ENCODE assay signal across 8 mouse cellular contexts in the genomic region with DNA sequence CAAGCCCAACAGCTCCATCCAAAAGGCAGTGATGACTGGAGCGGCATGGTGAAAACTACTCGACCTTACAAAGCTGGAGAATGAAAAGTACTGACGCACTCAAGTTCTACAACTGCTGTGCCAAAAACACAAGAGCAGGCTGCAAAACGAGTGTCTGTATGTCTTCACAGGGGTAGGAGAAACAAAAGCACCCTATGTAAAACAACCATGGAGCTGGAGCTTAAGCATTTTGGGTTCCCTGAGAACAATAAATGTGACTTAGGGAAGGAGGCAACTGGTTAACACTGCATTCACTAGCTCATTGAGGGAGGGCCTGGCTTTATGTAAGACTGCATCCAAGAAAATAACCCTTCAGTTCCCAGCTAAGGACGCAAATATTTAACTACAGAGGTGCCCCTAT.
DNase-seq lines count a peak whose midpoint lies in the region; ATAC-seq and TF ChIP-seq lines count a peak whose summit lies in the region.
"Had no signal": no experiment of that assay in that cellular context is flagged by ENCODE, and none has a peak within 500 bp of the region (broad histone marks: within the 10 kb centered on the region; RNA-seq: fewer than 3 reads in every experiment).

No protein-coding gene starts in this region.

- TF ChIP-seq CTCF in forebrain, postnatal 0 days (IDR thresholded peaks at IDR 0.05; ENCODE audit: low read depth): no peak

- peaks cover 24% of the 10 kb centered on the region for H3K4me1 ChIP-seq in lung, embryonic 16.5 days (replicated peaks; ENCODE audit: control insufficient read depth, insufficient read depth, low read length)
- H3K4me1 ChIP-seq in forebrain, postnatal 0 days (ENCODE audit: insufficient read depth): peaks cover 7% of the 10 kb centered on the region; the same call in 1 of the 2 replicates
- peaks cover 10% of the 10 kb centered on the region; the same call in 1 of the 2 replicates for H3K4me1 ChIP-seq in liver, embryonic 11.5 days (replicated peaks; ENCODE audit: control insufficient read depth, insufficient read depth, low read length)
- H3K4me1 ChIP-seq in stomach, embryonic 16.5 days (ENCODE audit: control insufficient read depth, insufficient read depth, low read length): peaks cover 19% of the 10 kb centered on the region

- no peak for ATAC-seq in lung, embryonic 16.5 days (ENCODE audit: low read depth)
- ATAC-seq in forebrain, postnatal 0 days: no peak
- ATAC-seq in liver, embryonic 11.5 days (replicated peaks; ENCODE audit: low FRiP score): no peak
- no peak for ATAC-seq in stomach, embryonic 16.5 days (ENCODE audit: insufficient read depth, low FRiP score)

- DNase-seq in lung, postnatal 10 days: no peak
- no peak for DNase-seq in forebrain, postnatal 0 days
- no peak for DNase-seq in liver, embryonic 11.5 days (ENCODE audit: low spot score)
- DNase-seq in urinary bladder, postnatal 4 days (ENCODE audit: low spot score in 2 of 2): no peak
- DNase-seq in right cerebral cortex, postnatal 10 days (ENCODE audit: low spot score in 2 of 2): no peak
- DNase-seq: thymus, postnatal 4 days had no signal

- H3K27ac ChIP-seq in lung, embryonic 16.5 days (ENCODE audit: low read length): peak overlapping the region; percentile 19
- no peak overlapping the region for H3K27ac ChIP-seq in forebrain, postnatal 0 days (ENCODE audit: low read depth, low read length)
- H3K27ac ChIP-seq in liver, embryonic 11.5 days (ENCODE audit: low read depth, low read length): no peak overlapping the region
- H3K27ac ChIP-seq in stomach, embryonic 16.5 days (ENCODE audit: low read length): peak overlapping the region; percentile 58

- no peaks in the 10 kb centered on the region for H3K27me3 ChIP-seq in lung, embryonic 16.5 days (ENCODE audit: control insufficient read depth, insufficient read depth, low read depth, low read length)
- no peaks in the 10 kb centered on the region for H3K27me3 ChIP-seq in forebrain, postnatal 0 days (ENCODE audit: insufficient read depth, low read length)
- H3K27me3 ChIP-seq in liver, embryonic 11.5 days (replicated peaks; ENCODE audit: control insufficient read depth, insufficient read depth, low read length): peaks cover 25% of the 10 kb centered on the region
- H3K27me3 ChIP-seq in stomach, embryonic 16.5 days (ENCODE audit: control insufficient read depth, insufficient read depth, low read length): no peaks in the 10 kb centered on the region

- no peaks in the 10 kb centered on the region for H3K36me3 ChIP-seq in lung, embryonic 16.5 days (ENCODE audit: control insufficient read depth, insufficient read depth, low read length)
- no peaks in the 10 kb centered on the region for H3K36me3 ChIP-seq in forebrain, postnatal 0 days (ENCODE audit: insufficient read depth)
- no peaks in the 10 kb centered on the region for H3K36me3 ChIP-seq in liver, embryonic 11.5 days (ENCODE audit: control insufficient read depth, insufficient read depth, low read length)
- no peaks in the 10 kb centered on the region for H3K36me3 ChIP-seq in stomach, embryonic 16.5 days (ENCODE audit: control insufficient read depth, insufficient read depth, low read length)

- peak overlapping the region; percentile 56 for H3K4me2 ChIP-seq in lung, embryonic 16.5 days (ENCODE audit: low read depth, low read length)
- H3K4me2 ChIP-seq in forebrain, postnatal 0 days (ENCODE audit: low read depth): peak overlapping the region; percentile 37
- H3K4me2 ChIP-seq in liver, embryonic 11.5 days: peak overlapping the region; percentile 46
- H3K4me2 ChIP-seq in stomach, embryonic 16.5 days (ENCODE audit: low read depth, low read length): peak overlapping the region; percentile 54

- 11% methylated on average over 5 of the region's 5 CpGs for WGBS in lung, embryonic 16.5 days
- 8% methylated on average over 5 of the region's 5 CpGs for WGBS in forebrain, postnatal 0 days
- 55% methylated on average over 5 of the region's 5 CpGs for WGBS in liver, embryonic 11.5 days
- 13% methylated on average over 5 of the region's 5 CpGs for WGBS in stomach, embryonic 16.5 days

- no peaks in the 10 kb centered on the region for H3K9me3 ChIP-seq in lung, embryonic 16.5 days (ENCODE audit: control insufficient read depth, low read length)
- H3K9me3 ChIP-seq in forebrain, postnatal 0 days (ENCODE audit: low read length): no peaks in the 10 kb centered on the region
- no peaks in the 10 kb centered on the region for H3K9me3 ChIP-seq in liver, embryonic 11.5 days (ENCODE audit: control insufficient read depth, low read length)
- H3K9me3 ChIP-seq in stomach, embryonic 16.5 days (replicated peaks; ENCODE audit: control insufficient read depth, low read length): no peaks in the 10 kb centered on the region

- peak overlapping the region; percentile 50 for H3K9ac ChIP-seq in lung, embryonic 16.5 days (ENCODE audit: low read length)
- H3K9ac ChIP-seq in forebrain, postnatal 0 days: 0 out of 2 replicates have a peak overlapping the region, but pooled peaks have one; percentile 31
- H3K9ac ChIP-seq in liver, embryonic 11.5 days (ENCODE audit: low read depth, low read length): no peak overlapping the region
- H3K9ac ChIP-seq in stomach, embryonic 16.5 days (ENCODE audit: low read length): peak overlapping the region; percentile 55

- H3K4me3 ChIP-seq in lung, embryonic 16.5 days (ENCODE audit: low read length): peak overlapping the region; percentile 45
- peak overlapping the region; percentile 21 for H3K4me3 ChIP-seq in forebrain, postnatal 0 days (ENCODE audit: low read depth, low read length)
- H3K4me3 ChIP-seq in liver, embryonic 11.5 days (ENCODE audit: low read depth, low read length): peak overlapping the region; percentile 23
- peak overlapping the region; percentile 39 for H3K4me3 ChIP-seq in stomach, embryonic 16.5 days (replicated peaks; ENCODE audit: low read length)

Comparison
In these comparisons a context has a peak if more than half of its experiments do, and no peak if none do; other contexts are left out.
1. H3K27ac ChIP-seq: peak in lung, embryonic 16.5 days (single experiment) and stomach, embryonic 16.5 days (single experiment); none in forebrain, postnatal 0 days (single experiment) and liver, embryonic 11.5 days (single experiment).
2. Peak in every context shown above with its lines, with median percentiles within 50 percentile points of each other: H3K4me2 ChIP-seq and H3K4me3 ChIP-seq.